Mouse (Mus musculus): ENCODE results near the gene Snrnp70. TPM values are rescaled to one million over a fixed set of nuclear protein-coding genes. Genes with fewer than 3 reads are reported as not detected.

Gene Snrnp70
- polyA plus RNA-seq (2014; fragmentation: Illumina TruSeq; extraction: RNeasy Lipid Tissue Mini Kit (QIAGEN cat#74804); ENCODE audit: low read depth, low replicate concordance): 109 TPM

DNA sequence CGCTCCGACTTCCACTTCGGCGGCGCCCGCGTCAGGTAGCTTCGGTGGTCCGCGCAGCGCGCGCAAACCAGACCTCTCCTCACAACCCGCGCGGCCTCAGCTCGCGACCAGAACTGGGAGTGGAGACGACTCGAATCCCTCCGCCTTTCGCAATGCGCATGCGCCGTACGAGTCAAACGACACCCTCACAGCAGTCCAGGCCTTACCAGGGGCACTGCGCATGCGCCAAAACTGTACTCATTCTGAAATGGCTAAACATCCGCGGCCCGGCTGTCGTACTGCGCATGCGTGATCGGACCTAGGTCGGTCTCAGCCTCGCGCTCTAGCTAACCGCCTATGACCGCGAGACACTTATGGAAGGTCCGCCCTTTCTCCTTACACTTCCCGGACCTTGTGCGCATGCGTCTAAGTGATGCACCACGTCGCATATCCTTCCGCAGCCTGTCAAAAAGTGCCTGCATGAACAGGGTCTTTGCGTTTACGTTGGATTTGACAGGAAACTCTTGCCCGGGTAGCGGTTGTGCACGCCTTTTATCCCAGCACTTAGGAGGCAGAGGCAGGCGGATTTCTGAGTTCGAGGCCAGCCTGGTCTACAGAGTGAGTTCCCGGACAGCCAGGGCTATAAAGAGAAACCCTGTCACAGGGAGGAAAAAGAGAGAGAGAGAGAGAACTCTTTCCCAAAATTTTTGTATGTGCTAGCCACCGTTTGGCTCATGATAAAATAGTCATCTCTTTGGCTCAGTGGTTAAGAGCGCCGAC is at the start of gene Snrnp70:
Gene Snrnp70 (minus strand): TSS at position 165 of the 759 bp plus-strand sequence.

DNA sequence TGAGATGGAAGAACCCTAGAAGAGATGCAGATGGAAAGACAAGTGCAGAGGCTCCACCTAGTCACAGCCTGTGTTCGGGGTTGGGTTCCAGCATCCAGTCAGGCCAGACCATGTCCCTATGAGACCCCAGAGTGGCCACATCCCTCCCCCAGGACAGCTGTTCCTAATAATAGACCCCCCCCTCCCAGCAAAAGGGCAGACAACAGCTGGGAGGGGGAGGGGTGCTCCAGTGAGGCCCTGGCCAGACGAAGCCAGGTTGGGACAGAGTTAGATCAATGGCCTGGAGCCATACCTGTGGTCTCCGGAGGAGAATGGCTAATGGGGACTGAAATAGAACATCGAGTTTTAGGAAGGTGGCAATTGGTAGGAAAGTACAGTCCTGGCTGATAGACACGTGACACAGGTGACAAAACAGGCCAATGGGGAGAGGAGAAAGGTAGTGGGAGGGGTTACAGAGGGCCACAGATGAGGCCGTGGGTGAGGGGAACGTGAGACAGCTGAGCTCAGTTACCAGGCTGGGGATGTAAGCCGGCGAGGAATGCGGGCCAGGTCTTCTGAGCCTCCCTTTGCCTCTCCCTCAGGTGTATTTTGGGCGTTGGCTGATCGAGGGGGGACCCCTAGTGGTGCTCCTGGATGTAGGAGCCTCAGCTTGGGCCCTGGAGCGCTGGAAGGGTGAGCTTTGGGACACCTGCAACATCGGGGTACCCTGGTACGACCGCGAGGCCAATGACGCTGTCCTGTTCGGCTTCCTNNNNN is 42.2 kb upstream of the Snrnp70 start, which contains the start of gene Ruvbl2:
Gene Ruvbl2 (minus strand): TSS at position 576 of the 756 bp plus-strand sequence.

DNA sequence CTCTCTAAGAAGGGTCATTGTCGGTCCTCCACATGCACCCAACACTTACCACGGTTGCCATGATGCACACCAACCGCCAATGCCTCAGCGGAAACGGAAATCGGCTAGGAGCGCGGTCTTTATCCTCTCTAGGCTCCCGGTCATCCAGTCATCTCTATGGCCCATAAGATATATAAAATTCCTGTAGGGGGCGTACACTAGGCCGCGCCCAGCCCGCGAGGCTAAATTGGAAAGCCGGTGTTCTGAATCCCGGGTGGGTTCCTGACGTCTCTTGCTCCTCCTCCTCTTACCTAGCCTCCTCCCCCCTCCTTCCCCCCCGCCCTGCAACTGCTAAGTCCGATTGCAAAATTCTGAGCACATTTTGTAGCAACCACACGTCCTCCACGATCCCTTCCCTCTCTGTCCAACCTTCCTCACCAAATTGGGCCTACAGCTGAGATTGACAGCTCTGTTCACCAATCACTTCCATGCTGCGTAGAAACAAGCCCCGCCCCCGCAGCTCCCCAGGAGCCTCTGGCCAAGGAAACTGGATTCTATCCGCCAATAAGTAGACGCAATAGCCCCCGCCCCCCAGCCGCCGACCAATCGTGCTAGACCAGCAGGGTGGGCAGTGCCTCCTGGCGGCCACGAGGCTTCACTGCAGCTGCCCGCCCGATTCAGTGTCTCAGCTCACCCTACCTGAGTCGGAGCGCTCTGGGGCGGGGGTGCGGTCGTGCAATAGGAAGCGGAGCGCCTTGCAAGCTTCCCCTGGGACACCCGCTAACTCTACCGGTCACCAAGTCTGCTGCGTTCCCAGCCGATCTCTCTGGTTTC is 38.9 kb upstream of the Snrnp70 start, which contains the start of gene Gys1:
Gene Gys1 (plus strand): TSS at position 642 of the 813 bp plus-strand sequence.

DNA sequence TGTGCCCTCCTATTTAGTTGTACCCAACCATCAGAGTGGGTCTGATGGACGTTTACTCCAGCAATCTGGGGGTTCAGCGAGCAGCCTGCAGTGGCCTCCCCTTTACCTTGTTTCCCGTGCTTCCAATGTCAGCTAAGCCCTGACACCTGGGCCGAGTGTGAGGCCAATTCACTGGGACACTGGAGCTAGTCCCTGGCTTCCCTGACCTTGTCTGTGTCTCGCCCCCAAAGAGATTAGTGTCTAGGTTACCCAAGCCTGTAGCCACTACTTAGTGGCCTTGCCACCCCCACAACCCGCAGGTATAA is 25.0 kb upstream of the Snrnp70 start, which contains the start of gene Lhb:
Gene Lhb (plus strand): TSS at position 206 of the 305 bp plus-strand sequence.

DNA sequence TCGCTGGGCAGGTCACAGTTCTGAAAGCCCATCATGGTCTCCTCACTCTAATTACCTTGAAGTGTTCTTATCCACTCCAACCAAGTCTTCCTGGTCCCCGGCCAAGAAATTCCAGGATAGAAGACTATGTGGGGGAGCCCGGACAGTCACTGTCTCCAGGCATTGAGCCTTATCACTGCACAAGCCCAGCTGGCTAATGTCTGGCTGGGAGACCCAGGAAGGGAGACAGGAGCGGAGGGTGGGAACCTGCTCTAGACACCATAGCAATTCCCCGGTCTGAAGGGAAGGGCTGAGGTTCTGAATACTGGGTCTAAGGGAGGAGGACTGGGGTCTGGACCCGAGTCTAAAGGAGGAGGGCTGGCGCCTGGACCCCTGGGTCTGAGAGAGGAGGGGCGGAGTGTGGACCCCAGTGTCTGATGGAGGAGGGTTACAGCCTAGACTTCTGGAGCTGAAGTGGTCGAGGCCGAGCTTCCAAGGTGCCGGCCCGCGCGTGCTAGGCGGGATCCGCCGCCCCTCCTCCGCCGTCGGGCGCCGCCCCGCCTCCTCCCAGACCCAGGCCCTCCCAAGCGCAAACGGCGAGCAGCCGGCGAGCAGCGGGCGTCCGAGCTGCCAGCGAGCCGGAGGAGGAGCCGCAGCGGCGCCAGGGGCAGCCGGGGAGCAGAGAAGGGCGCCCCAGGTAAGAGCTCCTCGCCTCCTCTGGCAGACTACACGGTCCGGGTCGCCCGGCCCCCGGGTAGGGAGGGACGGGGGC is 17.7 kb upstream of the Snrnp70 start, which contains the start of gene Ntf5:
Gene Ntf5 (plus strand): TSS at position 583 of the 751 bp plus-strand sequence.

DNA sequence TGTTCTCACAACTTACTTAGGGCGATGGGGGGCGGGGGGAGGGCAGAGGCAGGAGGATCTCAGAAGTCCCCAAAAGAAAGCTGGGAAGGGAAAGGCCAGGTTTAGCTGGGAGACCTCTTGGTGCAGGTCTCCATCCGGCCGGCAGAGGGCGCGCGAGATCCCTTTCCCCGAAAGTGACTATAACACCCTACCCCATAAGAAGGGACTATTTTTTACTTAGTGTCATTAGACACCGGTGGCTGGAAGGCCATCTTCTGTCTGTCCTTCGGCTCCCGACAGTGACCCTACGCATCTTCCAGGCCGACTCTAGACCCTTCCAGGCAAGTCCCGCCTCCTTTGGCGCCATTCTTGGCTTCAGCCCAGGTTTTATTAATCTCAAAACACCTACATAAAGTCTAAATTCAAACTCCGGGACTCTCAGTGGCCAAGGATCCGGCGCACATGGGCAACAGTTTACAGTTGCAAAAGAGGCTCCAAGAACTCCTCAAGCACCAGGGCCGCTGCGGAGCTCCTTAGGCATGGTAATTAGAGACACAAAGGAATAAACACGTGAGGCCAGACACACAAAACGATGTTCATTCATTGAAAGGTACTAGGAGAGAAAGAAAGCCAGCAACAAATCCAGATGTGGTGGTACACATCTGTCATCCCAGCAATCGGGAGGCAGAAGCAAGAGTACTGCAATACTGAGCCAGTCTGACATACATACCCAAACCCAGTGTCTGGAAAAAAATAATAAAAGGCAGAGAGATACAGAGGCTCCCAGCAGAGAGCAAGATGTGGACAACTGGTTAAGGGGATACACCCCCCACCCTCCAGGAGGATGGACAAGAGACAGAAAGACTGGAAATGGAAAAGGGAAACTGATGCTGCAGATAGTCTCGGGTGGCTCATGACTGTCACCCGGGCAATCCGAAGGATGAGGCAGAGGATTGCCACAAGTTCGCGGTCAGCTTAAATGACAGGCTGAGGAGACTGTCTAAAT is 9.8 kb upstream of the Snrnp70 start, which contains the start of gene Kcna7:
Gene Kcna7 (plus strand): TSS at position 563 of the 985 bp plus-strand sequence.

DNA sequence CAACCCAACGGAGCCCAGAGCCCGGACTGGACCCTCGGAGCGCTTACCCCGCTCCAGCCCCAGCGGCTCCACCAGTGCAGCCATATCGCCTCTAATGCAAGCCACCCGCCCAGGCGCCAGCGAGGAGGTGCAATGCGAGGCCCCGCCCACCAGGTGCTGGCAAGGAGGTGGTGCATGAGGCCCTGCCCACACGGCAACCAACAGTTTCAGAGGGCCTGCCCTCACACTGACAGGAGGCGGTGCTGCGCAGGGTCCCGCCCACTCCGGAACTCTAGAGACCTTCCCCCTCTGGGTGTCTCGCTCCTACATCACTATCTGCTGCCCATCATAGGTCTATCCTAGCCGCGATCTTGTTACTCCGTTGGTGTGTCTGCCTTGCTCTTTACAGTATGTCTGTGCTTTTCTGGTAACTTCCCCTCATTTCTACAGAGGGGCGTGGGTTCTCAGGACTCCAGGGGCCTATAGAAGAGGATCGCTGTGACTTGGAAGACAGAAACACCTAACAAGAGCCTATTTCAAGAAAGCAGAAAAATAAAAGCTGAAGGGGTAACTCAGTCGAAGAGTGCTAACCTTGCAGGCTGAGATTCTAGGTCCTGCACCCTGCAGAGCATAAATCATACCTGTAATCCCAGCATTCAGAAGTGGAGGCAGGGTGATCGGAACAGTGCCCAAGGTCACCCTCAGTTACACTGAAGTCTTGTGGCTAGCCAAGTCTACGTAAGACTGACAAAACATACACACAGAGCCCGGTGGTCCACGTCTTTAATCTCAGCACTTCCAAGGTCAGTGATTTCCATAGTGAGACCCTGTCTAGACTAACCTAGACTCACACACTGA is 24.8 kb downstream of the Snrnp70 start, which contains the start of gene Lin7b:
Gene Lin7b (minus strand): TSS at position 109 of the 837 bp plus-strand sequence.

DNA sequence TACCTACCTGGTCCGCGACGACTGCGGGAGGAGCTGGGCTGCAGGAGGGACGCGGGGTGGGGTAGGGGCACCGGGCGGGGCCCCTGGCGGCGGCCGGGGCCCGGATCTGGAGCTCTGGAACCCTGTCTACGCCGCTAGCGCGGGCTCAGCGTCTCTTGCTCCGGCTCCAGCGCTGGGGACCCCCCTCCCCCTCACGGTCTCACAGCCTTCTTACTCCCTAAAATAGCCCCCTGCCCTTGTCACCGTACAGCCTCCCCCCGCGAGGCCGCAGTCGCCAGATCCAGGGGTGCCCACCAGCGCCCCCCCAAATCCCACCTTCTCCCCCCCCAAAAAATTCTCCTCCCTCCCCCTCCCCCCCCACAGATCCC is 28.9 kb downstream of the Snrnp70 start, which contains the start of gene Ppfia3:
Gene Ppfia3 (minus strand): TSS at position 368 of the 368 bp plus-strand sequence.

DNA sequence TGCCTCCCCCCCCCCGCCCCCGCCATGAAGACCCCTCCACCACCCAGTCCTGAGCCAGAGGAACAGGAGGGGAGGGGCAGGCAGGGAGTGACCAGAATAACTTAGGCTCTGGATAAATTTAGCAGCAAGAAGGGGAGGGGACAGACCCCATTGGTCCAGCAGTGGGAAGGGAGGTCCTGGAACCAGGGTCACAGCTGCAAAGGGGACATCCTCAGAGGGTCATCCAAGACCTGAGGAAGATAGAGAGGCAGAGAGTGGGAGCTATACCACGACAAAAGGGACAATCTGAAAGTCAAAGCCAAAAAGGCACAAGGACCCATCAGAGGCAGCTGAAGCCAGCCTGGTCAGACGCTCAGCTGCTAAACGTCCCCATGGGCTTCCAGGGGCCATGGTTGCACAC is 60.5 kb downstream of the Snrnp70 start, which contains the start of gene Hrc:
Gene Hrc (plus strand): TSS at position 235 of the 400 bp plus-strand sequence.

DNA sequence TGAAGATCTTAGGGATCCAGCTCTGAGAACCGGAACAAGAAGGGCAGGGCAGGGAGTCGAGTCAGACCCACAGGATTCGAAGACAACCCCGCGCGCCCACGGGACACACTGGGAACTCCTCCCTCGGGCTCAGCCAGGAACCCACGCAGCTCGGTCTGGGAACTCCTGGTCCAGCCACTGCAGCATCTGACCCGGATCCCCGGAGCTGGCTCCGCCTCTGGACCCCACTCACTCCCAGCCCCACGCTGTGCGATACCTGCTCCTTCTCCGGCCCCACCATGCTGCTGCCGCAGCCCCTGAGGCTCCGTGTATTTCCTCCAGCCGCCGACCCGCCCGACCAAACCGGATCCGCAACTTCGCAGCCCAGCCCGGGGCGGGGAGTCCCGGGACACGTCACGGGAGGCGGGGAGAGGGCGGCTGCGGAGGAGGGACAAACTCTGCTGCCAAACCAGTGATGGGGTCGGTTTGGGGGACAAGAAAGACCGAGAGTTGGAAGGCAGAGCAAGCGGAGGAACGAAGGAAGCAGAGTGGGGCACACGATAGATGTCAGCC is 62.0 kb downstream of the Snrnp70 start, which contains the start of gene Trpm4:
Gene Trpm4 (minus strand): TSS at position 350 of the 552 bp plus-strand sequence.

Other genes with a start within 250 kb of the Snrnp70 start
- 10.2 TPM for gene Pih1d1, start 241.4 kb downstream of the Snrnp70 start, polyA plus RNA-seq (2014; fragmentation: Illumina TruSeq; extraction: RNeasy Lipid Tissue Mini Kit (QIAGEN cat#74804); ENCODE audit: low read depth, low replicate concordance)
- gene Aldh16a1, start 241.2 kb downstream of the Snrnp70 start, polyA plus RNA-seq (2014; fragmentation: Illumina TruSeq; extraction: RNeasy Lipid Tissue Mini Kit (QIAGEN cat#74804); ENCODE audit: low read depth, low replicate concordance): 1.1 TPM
- gene Slc17a7, start 231.8 kb downstream of the Snrnp70 start, polyA plus RNA-seq (2014; fragmentation: Illumina TruSeq; extraction: RNeasy Lipid Tissue Mini Kit (QIAGEN cat#74804); ENCODE audit: low read depth, low replicate concordance): 2.7 TPM
- 3.5 TPM for gene Gfy, start 216.2 kb downstream of the Snrnp70 start, polyA plus RNA-seq (2014; fragmentation: Illumina TruSeq; extraction: RNeasy Lipid Tissue Mini Kit (QIAGEN cat#74804); ENCODE audit: low read depth, low replicate concordance)
- gene Pth2, start 214.7 kb downstream of the Snrnp70 start, polyA plus RNA-seq (2014; fragmentation: Illumina TruSeq; extraction: RNeasy Lipid Tissue Mini Kit (QIAGEN cat#74804); ENCODE audit: low read depth, low replicate concordance): not detected
- 0.49 TPM for gene Ccdc155, start 190.8 kb downstream of the Snrnp70 start, polyA plus RNA-seq (2014; fragmentation: Illumina TruSeq; extraction: RNeasy Lipid Tissue Mini Kit (QIAGEN cat#74804); ENCODE audit: low read depth, low replicate concordance)
- 186 TPM for gene Dkkl1, start 183.6 kb downstream of the Snrnp70 start, polyA plus RNA-seq (2014; fragmentation: Illumina TruSeq; extraction: RNeasy Lipid Tissue Mini Kit (QIAGEN cat#74804); ENCODE audit: low read depth, low replicate concordance)
- gene Tead2, start 180.0 kb downstream of the Snrnp70 start, polyA plus RNA-seq (2014; fragmentation: Illumina TruSeq; extraction: RNeasy Lipid Tissue Mini Kit (QIAGEN cat#74804); ENCODE audit: low read depth, low replicate concordance): 2.0 TPM
- gene Cd37, start 156.6 kb downstream of the Snrnp70 start, polyA plus RNA-seq (2014; fragmentation: Illumina TruSeq; extraction: RNeasy Lipid Tissue Mini Kit (QIAGEN cat#74804); ENCODE audit: low read depth, low replicate concordance): 0.70 TPM
- gene Slc6a16, start 154.7 kb downstream of the Snrnp70 start, polyA plus RNA-seq (2014; fragmentation: Illumina TruSeq; extraction: RNeasy Lipid Tissue Mini Kit (QIAGEN cat#74804); ENCODE audit: low read depth, low replicate concordance): 10.2 TPM
- 50.8 TPM for gene Slc6a21, start 118.2 kb downstream of the Snrnp70 start, polyA plus RNA-seq (2014; fragmentation: Illumina TruSeq; extraction: RNeasy Lipid Tissue Mini Kit (QIAGEN cat#74804); ENCODE audit: low read depth, low replicate concordance)
- gene Trpm4, start 62.0 kb downstream of the Snrnp70 start, polyA plus RNA-seq (2014; fragmentation: Illumina TruSeq; extraction: RNeasy Lipid Tissue Mini Kit (QIAGEN cat#74804); ENCODE audit: low read depth, low replicate concordance): 0.74 TPM
- gene Hrc, start 60.5 kb downstream of the Snrnp70 start, polyA plus RNA-seq (2014; fragmentation: Illumina TruSeq; extraction: RNeasy Lipid Tissue Mini Kit (QIAGEN cat#74804); ENCODE audit: low read depth, low replicate concordance): 0.08 TPM
- not detected for gene Ppfia3, start 28.7 kb downstream of the Snrnp70 start, polyA plus RNA-seq (2014; fragmentation: Illumina TruSeq; extraction: RNeasy Lipid Tissue Mini Kit (QIAGEN cat#74804); ENCODE audit: low read depth, low replicate concordance)
- 0.39 TPM for gene Lin7b, start 25.2 kb downstream of the Snrnp70 start, polyA plus RNA-seq (2014; fragmentation: Illumina TruSeq; extraction: RNeasy Lipid Tissue Mini Kit (QIAGEN cat#74804); ENCODE audit: low read depth, low replicate concordance)
- gene Kcna7, start 9.9 kb upstream of the Snrnp70 start, polyA plus RNA-seq (2014; fragmentation: Illumina TruSeq; extraction: RNeasy Lipid Tissue Mini Kit (QIAGEN cat#74804); ENCODE audit: low read depth, low replicate concordance): not detected
- 0.43 TPM for gene Ntf5, start 18.0 kb upstream of the Snrnp70 start, polyA plus RNA-seq (2014; fragmentation: Illumina TruSeq; extraction: RNeasy Lipid Tissue Mini Kit (QIAGEN cat#74804); ENCODE audit: low read depth, low replicate concordance)
- 0.36 TPM for gene Lhb, start 25.1 kb upstream of the Snrnp70 start, polyA plus RNA-seq (2014; fragmentation: Illumina TruSeq; extraction: RNeasy Lipid Tissue Mini Kit (QIAGEN cat#74804); ENCODE audit: low read depth, low replicate concordance)
- 0.24 TPM for gene Gys1, start 39.1 kb upstream of the Snrnp70 start, polyA plus RNA-seq (2014; fragmentation: Illumina TruSeq; extraction: RNeasy Lipid Tissue Mini Kit (QIAGEN cat#74804); ENCODE audit: low read depth, low replicate concordance)
- 7.8 TPM for gene Ruvbl2, start 42.4 kb upstream of the Snrnp70 start, polyA plus RNA-seq (2014; fragmentation: Illumina TruSeq; extraction: RNeasy Lipid Tissue Mini Kit (QIAGEN cat#74804); ENCODE audit: low read depth, low replicate concordance)
- 0.38 TPM for gene Ftl1, start 64.1 kb upstream of the Snrnp70 start, polyA plus RNA-seq (2014; fragmentation: Illumina TruSeq; extraction: RNeasy Lipid Tissue Mini Kit (QIAGEN cat#74804); ENCODE audit: low read depth, low replicate concordance)
- 0.29 TPM for gene Bax, start 71.2 kb upstream of the Snrnp70 start, polyA plus RNA-seq (2014; fragmentation: Illumina TruSeq; extraction: RNeasy Lipid Tissue Mini Kit (QIAGEN cat#74804); ENCODE audit: low read depth, low replicate concordance)
- gene Tulp2, start 86.1 kb upstream of the Snrnp70 start, polyA plus RNA-seq (2014; fragmentation: Illumina TruSeq; extraction: RNeasy Lipid Tissue Mini Kit (QIAGEN cat#74804); ENCODE audit: low read depth, low replicate concordance): 121 TPM
- gene Gm45808, start 91.1 kb upstream of the Snrnp70 start, polyA plus RNA-seq (2014; fragmentation: Illumina TruSeq; extraction: RNeasy Lipid Tissue Mini Kit (QIAGEN cat#74804); ENCODE audit: low read depth, low replicate concordance): not detected
- gene Dhdh, start 93.1 kb upstream of the Snrnp70 start, polyA plus RNA-seq (2014; fragmentation: Illumina TruSeq; extraction: RNeasy Lipid Tissue Mini Kit (QIAGEN cat#74804); ENCODE audit: low read depth, low replicate concordance): 6.7 TPM
- 18.8 TPM for gene Nucb1, start 114.7 kb upstream of the Snrnp70 start, polyA plus RNA-seq (2014; fragmentation: Illumina TruSeq; extraction: RNeasy Lipid Tissue Mini Kit (QIAGEN cat#74804); ENCODE audit: low read depth, low replicate concordance)
- gene Ppp1r15a, start 130.5 kb upstream of the Snrnp70 start, polyA plus RNA-seq (2014; fragmentation: Illumina TruSeq; extraction: RNeasy Lipid Tissue Mini Kit (QIAGEN cat#74804); ENCODE audit: low read depth, low replicate concordance): 0.73 TPM
- gene Plekha4, start 130.6 kb upstream of the Snrnp70 start, polyA plus RNA-seq (2014; fragmentation: Illumina TruSeq; extraction: RNeasy Lipid Tissue Mini Kit (QIAGEN cat#74804); ENCODE audit: low read depth, low replicate concordance): 2.1 TPM
- not detected for gene Hsd17b14, start 159.2 kb upstream of the Snrnp70 start, polyA plus RNA-seq (2014; fragmentation: Illumina TruSeq; extraction: RNeasy Lipid Tissue Mini Kit (QIAGEN cat#74804); ENCODE audit: low read depth, low replicate concordance)
- 4.4 TPM for gene Bcat2, start 174.4 kb upstream of the Snrnp70 start, polyA plus RNA-seq (2014; fragmentation: Illumina TruSeq; extraction: RNeasy Lipid Tissue Mini Kit (QIAGEN cat#74804); ENCODE audit: low read depth, low replicate concordance)
- not detected for gene Fgf21, start 219.7 kb upstream of the Snrnp70 start, polyA plus RNA-seq (2014; fragmentation: Illumina TruSeq; extraction: RNeasy Lipid Tissue Mini Kit (QIAGEN cat#74804); ENCODE audit: low read depth, low replicate concordance)
- not detected for gene Fut1, start 221.5 kb upstream of the Snrnp70 start, polyA plus RNA-seq (2014; fragmentation: Illumina TruSeq; extraction: RNeasy Lipid Tissue Mini Kit (QIAGEN cat#74804); ENCODE audit: low read depth, low replicate concordance)
- 55.9 TPM for gene Izumo1, start 226.1 kb upstream of the Snrnp70 start, polyA plus RNA-seq (2014; fragmentation: Illumina TruSeq; extraction: RNeasy Lipid Tissue Mini Kit (QIAGEN cat#74804); ENCODE audit: low read depth, low replicate concordance)
- gene Rasip1, start 231.7 kb upstream of the Snrnp70 start, polyA plus RNA-seq (2014; fragmentation: Illumina TruSeq; extraction: RNeasy Lipid Tissue Mini Kit (QIAGEN cat#74804); ENCODE audit: low read depth, low replicate concordance): not detected
- gene Mamstr, start 244.2 kb upstream of the Snrnp70 start, polyA plus RNA-seq (2014; fragmentation: Illumina TruSeq; extraction: RNeasy Lipid Tissue Mini Kit (QIAGEN cat#74804); ENCODE audit: low read depth, low replicate concordance): 0.11 TPM

All from testis, adult 10 weeks (tissue).